32 mouse cellular contexts compared by ENCODE assay signal in genomic region chr7:82105631-82106030, GRCm38 (mm10).
"Had no signal": no experiment of that assay in that cellular context is flagged by ENCODE, and none has a peak within 500 bp of the region (broad histone marks: within the 10 kb centered on the region; RNA-seq: fewer than 3 reads in every experiment).

No protein-coding gene starts in this region.

- H3K4me2 ChIP-seq: limb, embryonic 12.5 days; limb, embryonic 13.5 days; limb, embryonic 15.5 days; liver, embryonic 11.5 days; liver, embryonic 12.5 days; liver, embryonic 13.5 days; liver, embryonic 15.5 days; lung, embryonic 14.5 days; lung, embryonic 15.5 days; midbrain, embryonic 11.5 days; midbrain, embryonic 12.5 days; midbrain, embryonic 13.5 days; midbrain, embryonic 15.5 days; neural tube, embryonic 12.5 days had no signal

- H3K9me3 ChIP-seq: limb, embryonic 10.5 days; limb, embryonic 12.5 days; limb, embryonic 13.5 days; limb, embryonic 15.5 days; liver, embryonic 12.5 days; liver, embryonic 13.5 days; liver, embryonic 15.5 days; lung, embryonic 15.5 days; midbrain, embryonic 10.5 days; midbrain, embryonic 12.5 days; midbrain, embryonic 13.5 days; midbrain, embryonic 15.5 days; neural tube, embryonic 12.5 days had no signal

- ATAC-seq: liver, embryonic 12.5 days; liver, postnatal 0 days; lung, postnatal 0 days; midbrain, embryonic 13.5 days; midbrain, embryonic 15.5 days; midbrain, embryonic 16.5 days had no signal

- H3K27ac ChIP-seq: limb, embryonic 10.5 days; limb, embryonic 12.5 days; limb, embryonic 13.5 days; limb, embryonic 15.5 days; liver, embryonic 12.5 days; liver, embryonic 13.5 days; liver, embryonic 14.5 days; liver, embryonic 15.5 days; lung, embryonic 15.5 days; macrophage; midbrain, embryonic 10.5 days; midbrain, embryonic 12.5 days; midbrain, embryonic 13.5 days; midbrain, embryonic 15.5 days; neural tube, embryonic 12.5 days had no signal

- H3K27me3 ChIP-seq: limb, embryonic 12.5 days; limb, embryonic 13.5 days; limb, embryonic 15.5 days; liver, embryonic 12.5 days; liver, embryonic 13.5 days; lung, embryonic 15.5 days; midbrain, embryonic 12.5 days; midbrain, embryonic 13.5 days; midbrain, embryonic 15.5 days; neural tube, embryonic 12.5 days had no signal

- H3K4me3 ChIP-seq: limb, embryonic 10.5 days; limb, embryonic 12.5 days; limb, embryonic 13.5 days; limb, embryonic 15.5 days; liver, embryonic 12.5 days; liver, embryonic 13.5 days; liver, embryonic 15.5 days; lung, embryonic 15.5 days; megakaryocyte, embryonic 14.5 days; midbrain, embryonic 10.5 days; midbrain, embryonic 12.5 days; midbrain, embryonic 13.5 days; midbrain, embryonic 15.5 days; myocyte; neural tube, embryonic 12.5 days had no signal

- DNase-seq: left cerebral cortex, postnatal 4 days; liver; liver, embryonic 13.5 days; liver, postnatal 0 days; lung, adult 18-20 months; lung, adult 2 months; lung, embryonic 14.5 days; lung, postnatal 10 days; lung, postnatal 14 days; lung, postnatal 36 days; lung, postnatal 4 days; midbrain, embryonic 14.5 days had no signal

- H3K9ac ChIP-seq: limb, embryonic 12.5 days; limb, embryonic 13.5 days; limb, embryonic 15.5 days; liver, embryonic 12.5 days; liver, embryonic 13.5 days; liver, embryonic 14.5 days; liver, embryonic 15.5 days; liver, postnatal 0 days; lung, embryonic 14.5 days; lung, embryonic 15.5 days; midbrain, embryonic 12.5 days; midbrain, embryonic 13.5 days; midbrain, embryonic 15.5 days; neural tube, embryonic 12.5 days had no signal

- H3K4me1 ChIP-seq: liver, embryonic 12.5 days; liver, embryonic 13.5 days; liver, embryonic 15.5 days; lung, embryonic 15.5 days; megakaryocyte, embryonic 14.5 days; midbrain, embryonic 10.5 days; midbrain, embryonic 12.5 days; midbrain, embryonic 13.5 days; midbrain, embryonic 15.5 days; neural tube, embryonic 12.5 days had no signal

- H3K36me3 ChIP-seq: limb, embryonic 10.5 days; limb, embryonic 12.5 days; limb, embryonic 13.5 days; limb, embryonic 15.5 days; liver, embryonic 12.5 days; liver, embryonic 13.5 days; liver, embryonic 15.5 days; lung, embryonic 15.5 days; midbrain, embryonic 10.5 days; midbrain, embryonic 12.5 days; midbrain, embryonic 13.5 days; midbrain, embryonic 15.5 days; neural tube, embryonic 12.5 days had no signal
